Mouse (Mus musculus): Measurements from ENCODE around the gene Tmem30a. TPM values are rescaled to one million over a fixed set of nuclear protein-coding genes. Genes with fewer than 3 reads are reported as not detected.
A peak's percentile ranks its signal among the peaks of the same experiment; 100 is the strongest.

Gene Tmem30a
- 74.1 and 74.7 TPM in 2 replicates for polyA plus RNA-seq (2015; fragmentation: Nextera tagmentation; extraction: Ambion mirVana)

- H3K27me3 ChIP-seq (replicated peaks) = no peaks in the 10 kb centered on the region
- peak within 1 kb of the TSS; percentile 90 for H3K9ac ChIP-seq
- peak within 1 kb of the TSS; percentile 94 for H3K27ac ChIP-seq
- ATAC-seq (ENCODE audit: insufficient read depth, low FRiP score, low read depth) = peak; percentile 98
- peak within 1 kb of the TSS; percentile 61 for H3K4me2 ChIP-seq
- H3K4me1 ChIP-seq = no peaks in the 10 kb centered on the region
- peak within 1 kb of the TSS; percentile 94 for H3K4me3 ChIP-seq (replicated peaks)
- H3K36me3 ChIP-seq = no peaks in the 10 kb centered on the region
- under 1% methylated on average over 90 of the region's 91 CpGs for WGBS
- no peaks in the 10 kb centered on the region for H3K9me3 ChIP-seq
These were observed at the start of gene Tmem30a for GRCm38 (mm10) chr9:79792841-79793835. Gene Tmem30a (minus strand): TSS chr9:79793507.

GRCm38 (mm10) chr9:79842615-79843014 is 49.3 kb upstream of the Tmem30a start:
- ATAC-seq (ENCODE audit: insufficient read depth, low FRiP score, low read depth) = no peak
- H3K9ac ChIP-seq = no peak overlapping the region
- H3K36me3 ChIP-seq = no peaks in the 10 kb centered on the region
- H3K27me3 ChIP-seq (replicated peaks) = no peaks in the 10 kb centered on the region
- no peaks in the 10 kb centered on the region for H3K4me1 ChIP-seq
- H3K4me3 ChIP-seq (replicated peaks) = no peak overlapping the region
- no peak overlapping the region for H3K4me2 ChIP-seq
- H3K27ac ChIP-seq = peak overlapping the region; percentile 16; the same call in 1 of the 2 replicates
- 41% methylated on average over 6 of the region's 6 CpGs for WGBS
- no peaks in the 10 kb centered on the region for H3K9me3 ChIP-seq

GRCm38 (mm10) chr9:79842028-79842427 is 48.7 kb upstream of the Tmem30a start:
- H3K27me3 ChIP-seq (replicated peaks) = no peaks in the 10 kb centered on the region
- no peak for ATAC-seq (ENCODE audit: insufficient read depth, low FRiP score, low read depth)
- H3K4me1 ChIP-seq = no peaks in the 10 kb centered on the region
- H3K4me3 ChIP-seq (replicated peaks) = no peak overlapping the region
- H3K9me3 ChIP-seq = no peaks in the 10 kb centered on the region
- no peak overlapping the region for H3K9ac ChIP-seq
- H3K27ac ChIP-seq = no peak overlapping the region
- no peak overlapping the region for H3K4me2 ChIP-seq
- no peaks in the 10 kb centered on the region for H3K36me3 ChIP-seq

GRCm38 (mm10) chr9:79831294-79831693 is 38.0 kb upstream of the Tmem30a start:
- Histone ChIP-seq H3K4me2 (no peak overlapping the region), H3K4me3 (replicated peaks) (no peak overlapping the region), H3K36me3 (no peaks in the 10 kb centered on the region), H3K4me1 (no peaks in the 10 kb centered on the region), H3K9me3 (no peaks in the 10 kb centered on the region), H3K9ac (no peak overlapping the region), H3K27me3 (replicated peaks) (no peaks in the 10 kb centered on the region), H3K27ac (no peak overlapping the region)
- ATAC-seq (ENCODE audit: insufficient read depth, low FRiP score, low read depth) = no peak
- 74% methylated on average over 1 of the region's 1 CpGs for WGBS

DNA sequence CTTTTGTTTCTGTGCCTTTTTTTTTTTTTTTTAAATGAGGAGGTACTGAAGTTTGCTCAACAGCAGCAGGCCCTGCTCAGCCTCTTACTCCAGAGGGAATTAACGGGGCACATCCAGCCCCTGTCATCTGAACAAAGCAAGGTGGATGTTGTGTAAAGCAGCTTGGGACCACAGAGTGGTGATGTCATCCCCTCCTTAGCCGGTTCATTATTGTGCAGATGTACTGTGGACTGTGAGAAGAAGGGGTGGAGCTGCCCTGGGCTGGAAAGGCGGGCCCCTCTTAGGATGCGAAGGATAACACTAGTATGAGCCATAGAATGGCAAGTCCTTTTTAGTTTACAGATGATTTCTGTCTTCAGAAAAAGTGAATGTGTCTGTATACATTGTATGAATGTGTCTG is 37.6 kb upstream of the Tmem30a start:
- Histone ChIP-seq H3K4me2 (no peak overlapping the region), H3K9ac (no peak overlapping the region), H3K27ac (no peak overlapping the region), H3K9me3 (no peaks in the 10 kb centered on the region), H3K27me3 (replicated peaks) (no peaks in the 10 kb centered on the region), H3K36me3 (no peaks in the 10 kb centered on the region), H3K4me3 (replicated peaks) (no peak overlapping the region), H3K4me1 (no peaks in the 10 kb centered on the region)
- 32% methylated on average over 4 of the region's 4 CpGs for WGBS
- 0 out of 2 replicates have a peak, but pooled peaks have one; percentile 35 for ATAC-seq (ENCODE audit: insufficient read depth, low FRiP score, low read depth)

DNA sequence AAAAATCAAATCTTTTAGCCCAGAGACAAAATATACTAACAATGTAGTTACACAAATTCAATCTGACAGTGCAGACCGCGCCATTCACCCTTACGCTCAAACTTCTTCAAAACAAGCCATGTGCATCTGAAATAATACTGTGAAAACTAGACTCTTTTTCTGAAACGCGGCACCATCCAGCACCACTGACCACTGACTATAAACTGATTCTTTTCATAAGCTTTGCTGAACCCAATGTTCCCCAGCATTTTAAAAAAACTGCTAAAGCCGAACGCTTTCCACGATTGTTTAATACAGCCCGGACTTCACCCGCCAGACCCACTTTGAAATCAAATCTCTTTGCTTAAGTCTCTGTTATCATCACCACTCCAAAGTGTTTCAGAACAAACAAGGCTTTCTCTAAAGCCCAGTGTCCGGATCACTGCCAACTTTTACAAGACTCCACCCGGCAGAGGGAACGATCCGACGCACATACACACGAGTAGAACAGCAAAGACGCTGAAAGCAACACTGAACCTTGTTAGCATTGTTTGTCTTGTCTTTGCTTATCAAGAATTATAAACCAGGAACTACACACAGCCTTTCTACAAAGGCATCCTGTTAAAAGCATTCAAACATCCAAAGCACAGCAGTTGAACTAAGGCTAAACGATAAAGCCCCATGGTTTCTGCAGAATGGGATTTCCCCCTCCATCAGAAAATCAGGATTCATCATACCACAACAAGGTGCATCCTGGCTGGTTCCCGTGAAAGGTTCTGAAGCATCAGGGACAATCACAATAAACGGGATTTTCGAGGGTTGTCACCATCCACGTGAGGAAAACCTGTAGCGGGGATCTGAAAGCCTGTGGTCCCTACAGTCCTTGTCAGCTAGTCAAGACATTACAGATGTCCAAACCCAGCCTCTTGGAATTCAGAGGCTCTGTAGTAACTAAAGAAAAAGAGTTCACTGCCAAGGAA is 36.8 kb upstream of the Tmem30a start:
- Histone ChIP-seq H3K27ac (peak overlapping the region; percentile 28; the same call in 1 of the 2 replicates), H3K9ac (no peak overlapping the region), H3K4me1 (no peaks in the 10 kb centered on the region), H3K4me2 (no peak overlapping the region), H3K27me3 (replicated peaks) (no peaks in the 10 kb centered on the region), H3K4me3 (replicated peaks) (no peak overlapping the region), H3K36me3 (no peaks in the 10 kb centered on the region), H3K9me3 (no peaks in the 10 kb centered on the region)
- WGBS = 50% methylated on average over 23 of the region's 23 CpGs
- ATAC-seq (ENCODE audit: insufficient read depth, low FRiP score, low read depth) = no peak

- Histone ChIP-seq H3K4me1 (no peaks in the 10 kb centered on the region), H3K4me3 (replicated peaks) (no peak overlapping the region), H3K36me3 (no peaks in the 10 kb centered on the region), H3K27me3 (replicated peaks) (no peaks in the 10 kb centered on the region), H3K9ac (no peak overlapping the region), H3K4me2 (no peak overlapping the region), H3K9me3 (no peaks in the 10 kb centered on the region), H3K27ac (no peak overlapping the region)
- WGBS = 55% methylated on average over 2 of the region's 2 CpGs
- ATAC-seq (ENCODE audit: insufficient read depth, low FRiP score, low read depth) = no peak
These were observed 33.8 kb upstream of the Tmem30a start for GRCm38 (mm10) chr9:79827072-79827471.

GRCm38 (mm10) chr9:79825526-79825925 is 32.2 kb upstream of the Tmem30a start:
- Histone ChIP-seq H3K4me2 (no peak overlapping the region), H3K27me3 (replicated peaks) (no peaks in the 10 kb centered on the region), H3K9me3 (no peaks in the 10 kb centered on the region), H3K4me3 (replicated peaks) (no peak overlapping the region), H3K27ac (no peak overlapping the region), H3K9ac (no peak overlapping the region), H3K4me1 (no peaks in the 10 kb centered on the region), H3K36me3 (no peaks in the 10 kb centered on the region)
- WGBS = 87% methylated on average over 7 of the region's 7 CpGs
- ATAC-seq (ENCODE audit: insufficient read depth, low FRiP score, low read depth) = no peak

DNA sequence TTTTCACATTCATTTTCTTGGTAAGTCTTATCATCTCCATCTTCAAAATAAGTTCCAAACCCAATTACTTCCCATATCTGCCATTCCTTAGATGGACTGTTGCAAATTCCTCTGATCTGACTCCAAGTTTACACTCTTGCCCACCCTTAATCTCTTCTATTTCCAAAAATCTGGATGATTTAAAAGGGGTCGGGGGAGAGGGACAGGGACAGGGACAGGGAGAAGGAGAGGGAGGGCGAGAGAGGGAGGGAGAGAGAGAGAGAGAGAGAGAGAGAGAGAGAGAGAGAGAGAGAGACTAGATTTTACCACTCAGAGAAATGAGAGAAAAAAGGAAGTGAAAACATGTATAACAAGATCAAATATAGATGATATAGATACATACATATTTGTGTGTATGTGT is 30.5 kb upstream of the Tmem30a start:
- H3K27me3 ChIP-seq (replicated peaks) = no peaks in the 10 kb centered on the region
- no peak for ATAC-seq (ENCODE audit: insufficient read depth, low FRiP score, low read depth)
- H3K9ac ChIP-seq = no peak overlapping the region
- H3K36me3 ChIP-seq = no peaks in the 10 kb centered on the region
- H3K4me1 ChIP-seq = no peaks in the 10 kb centered on the region
- WGBS = 77% methylated on average over 2 of the region's 2 CpGs
- H3K4me2 ChIP-seq = no peak overlapping the region
- no peaks in the 10 kb centered on the region for H3K9me3 ChIP-seq
- no peak overlapping the region for H3K4me3 ChIP-seq (replicated peaks)
- H3K27ac ChIP-seq = no peak overlapping the region

- H3K27me3 ChIP-seq (replicated peaks) = no peaks in the 10 kb centered on the region
- H3K36me3 ChIP-seq = no peaks in the 10 kb centered on the region; the same call in 1 of the 2 replicates
- H3K27ac ChIP-seq = no peak overlapping the region
- ATAC-seq (ENCODE audit: insufficient read depth, low FRiP score, low read depth) = no peak
- H3K9ac ChIP-seq = no peak overlapping the region
- no peaks in the 10 kb centered on the region for H3K9me3 ChIP-seq
- H3K4me1 ChIP-seq = no peaks in the 10 kb centered on the region
- no peak overlapping the region for H3K4me3 ChIP-seq (replicated peaks)
- no peak overlapping the region for H3K4me2 ChIP-seq
- 74% methylated on average over 4 of the region's 4 CpGs for WGBS
These were observed 30.1 kb upstream of the Tmem30a start for GRCm38 (mm10) chr9:79823438-79823837.

DNA sequence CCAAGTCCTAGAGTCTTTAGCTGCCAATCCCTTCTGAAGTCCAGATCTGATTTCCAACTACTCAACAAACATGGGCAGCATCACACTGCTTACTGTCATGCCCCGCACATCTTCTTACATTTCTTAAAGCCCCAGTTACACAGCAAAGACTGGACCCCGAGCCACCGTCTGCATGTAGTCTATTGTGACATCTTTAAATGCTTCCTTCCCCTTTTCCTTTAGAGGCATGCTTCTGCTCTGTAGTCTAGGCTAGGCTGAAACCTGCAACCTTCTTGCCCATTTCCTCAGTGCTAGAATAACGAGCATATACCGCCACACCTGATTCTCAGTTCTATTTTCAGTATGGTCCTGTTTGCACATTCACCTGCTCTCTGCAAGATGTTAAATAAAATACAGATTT is 23.2 kb upstream of the Tmem30a start:
- Histone ChIP-seq H3K27ac (no peak overlapping the region), H3K27me3 (replicated peaks) (no peaks in the 10 kb centered on the region), H3K36me3 (no peaks in the 10 kb centered on the region; the same call in 1 of the 2 replicates), H3K9me3 (no peaks in the 10 kb centered on the region), H3K4me3 (replicated peaks) (no peak overlapping the region), H3K4me1 (no peaks in the 10 kb centered on the region), H3K4me2 (no peak overlapping the region), H3K9ac (no peak overlapping the region)
- WGBS = 87% methylated on average over 5 of the region's 5 CpGs
- ATAC-seq (ENCODE audit: insufficient read depth, low FRiP score, low read depth) = no peak

Measured in stomach, embryonic 15.5 days (tissue).